ENCODE assay signal across 22 mouse cellular contexts in the genomic region with DNA sequence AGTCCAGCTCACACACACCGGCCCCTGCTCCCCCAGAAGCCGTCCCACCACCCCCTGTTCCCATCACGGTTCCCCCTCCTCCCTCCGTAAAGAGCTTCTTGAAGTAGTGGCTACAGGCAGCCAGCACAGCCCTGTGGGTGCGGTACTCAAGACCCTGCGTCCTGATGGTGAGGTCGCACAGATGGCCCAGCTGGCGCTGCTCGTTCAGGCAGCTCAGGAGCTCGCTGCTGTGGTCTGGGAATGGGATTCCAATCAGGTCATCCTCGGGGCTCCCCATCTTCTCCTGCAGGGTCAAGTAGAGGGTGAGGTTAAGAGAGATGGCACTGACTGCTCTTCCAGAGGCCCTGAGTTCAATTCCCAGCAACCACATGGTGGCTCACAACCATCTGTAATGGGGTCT. TPM values are rescaled to one million over a fixed set of nuclear protein-coding genes. Genes with fewer than 3 reads are reported as not detected.
DNase-seq lines count a peak whose midpoint lies in the region; TF ChIP-seq lines count a peak whose summit lies in the region.
"Had no signal": no experiment of that assay in that cellular context is flagged by ENCODE, and none has a peak within 500 bp of the region (broad histone marks: within the 10 kb centered on the region; RNA-seq: fewer than 3 reads in every experiment).

No protein-coding gene starts in this region.

- DNase-seq in thymus, postnatal 4 days = peak; percentile 13
- no peak for DNase-seq in thymus, adult 2 months
- DNase-seq in kidney, postnatal 14 days = no peak
- no peak for DNase-seq in lung, postnatal 10 days
- DNase-seq: adrenal gland, adult 8-10 months; adrenal gland, postnatal 14 days; adrenal gland, postnatal 36 days; cerebellum, adult 11-12 months; cerebellum, adult 9-10 months; cerebellum, postnatal 25 days; forebrain, postnatal 0 days had no signal

- H3K36me3 ChIP-seq in thymus, adult 2 months (ENCODE audit: control insufficient read depth, insufficient read depth, low read length) = no peaks in the 10 kb centered on the region
- no peaks in the 10 kb centered on the region; the same call in 1 of the 2 replicates for H3K36me3 ChIP-seq in ES-Bruce4 (ENCODE audit: control insufficient read depth, insufficient read depth, low read length, poor library complexity, severe bottlenecking)
- H3K36me3 ChIP-seq in myocyte (ENCODE audit: control insufficient read depth, insufficient read depth) = peaks cover 19% of the 10 kb centered on the region
- H3K36me3 ChIP-seq: embryonic facial prominence, embryonic 12.5 days; forebrain, embryonic 15.5 days had no signal

- no peaks in the 10 kb centered on the region for H3K9me3 ChIP-seq in ES-Bruce4 (replicated peaks; ENCODE audit: control insufficient read depth, insufficient read depth, low read length, poor library complexity, severe bottlenecking)
- H3K9me3 ChIP-seq: embryonic facial prominence, embryonic 10.5 days; embryonic facial prominence, embryonic 12.5 days; forebrain, embryonic 13.5 days; forebrain, embryonic 15.5 days; G1E had no signal

- H3K4me3 ChIP-seq in thymus, adult 2 months (ENCODE audit: control insufficient read depth, insufficient read depth, low read length) = no peak overlapping the region
- no peak overlapping the region for H3K4me3 ChIP-seq in ES-Bruce4 (ENCODE audit: low read depth, low read length)
- no peak overlapping the region for H3K4me3 ChIP-seq in myocyte
- H3K4me3 ChIP-seq: embryonic facial prominence, embryonic 10.5 days; embryonic facial prominence, embryonic 12.5 days; forebrain, embryonic 13.5 days; forebrain, embryonic 15.5 days had no signal

- no peak overlapping the region for H3K4me2 ChIP-seq in myocyte (ENCODE audit: low read depth)
- H3K4me2 ChIP-seq: embryonic facial prominence, embryonic 12.5 days; forebrain, embryonic 13.5 days; forebrain, embryonic 15.5 days had no signal

- TF ChIP-seq EP300 in ES-Bruce4 (IDR thresholded peaks at IDR 0.05; ENCODE audit: insufficient read depth, low read depth, low read length) = no peak

- WGBS in thymus, adult 2 months = 93% methylated on average over 11 of the region's 11 CpGs

- H3K9ac ChIP-seq in ES-Bruce4 (ENCODE audit: low read depth, poor library complexity, severe bottlenecking) = peak overlapping the region; percentile 22; the same call in 1 of the 2 replicates
- H3K9ac ChIP-seq: embryonic facial prominence, embryonic 12.5 days; forebrain, embryonic 13.5 days; forebrain, embryonic 15.5 days; forebrain, postnatal 0 days had no signal

- H3ac ChIP-seq in myocyte (ENCODE audit: control insufficient read depth, insufficient read length) = no peak overlapping the region

- H3K4me1 ChIP-seq in thymus, adult 2 months (replicated peaks; ENCODE audit: control insufficient read depth, insufficient read depth, low read length) = peaks cover 60% of the 10 kb centered on the region
- H3K4me1 ChIP-seq in ES-Bruce4 (ENCODE audit: control insufficient read depth, insufficient read depth, low read length) = peaks cover 21% of the 10 kb centered on the region

- no peaks in the 10 kb centered on the region; the same call in 1 of the 2 replicates for H3K27me3 ChIP-seq in thymus, adult 2 months (ENCODE audit: control insufficient read depth, insufficient read depth, low read length)
- no peaks in the 10 kb centered on the region for H3K27me3 ChIP-seq in ES-Bruce4 (ENCODE audit: control insufficient read depth, insufficient read depth, low read length, poor library complexity, severe bottlenecking)
- H3K27me3 ChIP-seq in myocyte (ENCODE audit: control insufficient read depth, insufficient read depth, insufficient read length) = no peaks in the 10 kb centered on the region
- H3K27me3 ChIP-seq: embryonic facial prominence, embryonic 12.5 days; forebrain, embryonic 15.5 days; Patski had no signal

- TF ChIP-seq CTCF in thymus, adult 2 months (IDR thresholded peaks at IDR 0.05; ENCODE audit: borderline replicate concordance, control insufficient read depth, extremely low read depth, insufficient read depth, low read length, poor library complexity) = no peak
- TF ChIP-seq CTCF in ES-Bruce4 (IDR thresholded peaks at IDR 0.05; ENCODE audit: low read depth, low read length) = no peak

- peaks cover 27% of the 10 kb centered on the region for H3K79me2 ChIP-seq in myocyte (ENCODE audit: control insufficient read depth, insufficient read depth)

- TF ChIP-seq POLR2A in thymus, adult 2 months (IDR thresholded peaks at IDR 0.05; ENCODE audit: control insufficient read depth, extremely low read depth, insufficient read depth, low read length, poor library complexity) = no peak
- no peak for TF ChIP-seq POLR2A in ES-Bruce4 (IDR thresholded peaks at IDR 0.05; ENCODE audit: insufficient read depth, low read length)
- no peak for TF ChIP-seq POLR2A in myocyte (IDR thresholded peaks at IDR 0.05; ENCODE audit: insufficient read length, low read depth)

- no peak overlapping the region for H3K27ac ChIP-seq in thymus, adult 2 months (ENCODE audit: control insufficient read depth, insufficient read depth, low read length)
- no peak overlapping the region; the same call in 1 of the 2 replicates for H3K27ac ChIP-seq in ES-Bruce4 (ENCODE audit: insufficient read depth, low read length)
- H3K27ac ChIP-seq: embryonic facial prominence, embryonic 10.5 days; embryonic facial prominence, embryonic 12.5 days; forebrain, embryonic 13.5 days; forebrain, embryonic 15.5 days had no signal

TF ChIP-seq in myocyte, 11 proteins besides CTCF, POLR2A, EP300 and RAD21:
- peak in 2 of 3 experiments; percentile 16 to 18 for TF ChIP-seq MYOD1 (IDR thresholded peaks at IDR 0.05; ENCODE audit: control insufficient read depth in 1 of 3, insufficient read length in 2 of 3, low read depth in 2 of 3)
- no peak for TF ChIP-seq E2F4 (IDR thresholded peaks at IDR 0.05; ENCODE audit: insufficient read depth)
- TF ChIP-seq MYOG (IDR thresholded peaks at IDR 0.05; ENCODE audit: control insufficient read depth in 1 of 3, insufficient read depth in 1 of 3, insufficient read length in 2 of 3, low read depth in 2 of 3) = no peak
TF ChIP-seq in myocyte: peak in this region for 1.

RNA-seq across cellular contexts. Expression of gene Zbtb7b, which starts 13.3 kb away (rescaled TPM):
- 59.8 and 64.9 TPM in 2 replicates for polyA plus RNA-seq in thymus, adult 2 months (2012; rRNA removed)
- polyA plus RNA-seq in ES-Bruce4 (2011; ENCODE audit: insufficient read depth, insufficient read length, low read depth, missing spikeins) = 35.1 and 35.7 TPM in 2 replicates
- polyA plus RNA-seq in myocyte (2012; fragmentation: generic; extraction: Trizol) = 47.0 TPM

RNA-seq across cellular contexts. Expression of gene Dcst1, which starts 16.2 kb away (rescaled TPM):
- polyA plus RNA-seq in thymus, adult 2 months (2012; rRNA removed) = 0.24 and 0.32 TPM in 2 replicates
- polyA plus RNA-seq in ES-Bruce4 (2011; ENCODE audit: insufficient read depth, insufficient read length, low read depth, missing spikeins) (not detected in 2 replicates), myocyte (2012; fragmentation: generic; extraction: Trizol) (0.41 TPM)
- polyA plus RNA-seq: cortical plate, adult 2 months; G1E had no signal

RNA-seq across cellular contexts. Expression of gene Dcst2, which starts 19.5 kb away (rescaled TPM):
- polyA plus RNA-seq in thymus, adult 2 months (2012; rRNA removed) = 0.36 and 0.50 TPM in 2 replicates
- polyA plus RNA-seq in ES-Bruce4 (2011; ENCODE audit: insufficient read depth, insufficient read length, low read depth, missing spikeins) = 0.25 and 0.29 TPM in 2 replicates
- 0.01 TPM for polyA plus RNA-seq in myocyte (2012; fragmentation: generic; extraction: Trizol)
- polyA plus RNA-seq: embryonic facial prominence, embryonic 14.5 days; G1E had no signal

RNA-seq across cellular contexts. Expression of gene Lenep, which starts 21.4 kb away (rescaled TPM):
- polyA plus RNA-seq in thymus, adult 2 months (2012; rRNA removed) = 0.66 TPM in 1 of 2 replicates, not detected in the other
- not detected in 2 replicates for polyA plus RNA-seq in ES-Bruce4 (2011; ENCODE audit: insufficient read depth, insufficient read length, low read depth, missing spikeins)
- not detected for polyA plus RNA-seq in myocyte (2012; fragmentation: generic; extraction: Trizol)
- polyA plus RNA-seq: C2C12; embryonic facial prominence, embryonic 10.5 days; embryonic facial prominence, embryonic 14.5 days; forebrain, postnatal 0 days; Patski had no signal

RNA-seq across cellular contexts. Expression of gene Flad1, which starts 30.4 kb away (rescaled TPM):
- 57.0 and 58.3 TPM in 2 replicates for polyA plus RNA-seq in thymus, adult 2 months (2012; rRNA removed)
- polyA plus RNA-seq in ES-Bruce4 (2011; ENCODE audit: insufficient read depth, insufficient read length, low read depth, missing spikeins) (16.5 and 25.1 TPM in 2 replicates), myocyte (2012; fragmentation: generic; extraction: Trizol) (19.8 TPM)
